Mouse (Mus musculus): ENCODE measurements around the gene Kansl1. TPM values are rescaled to one million over a fixed set of nuclear protein-coding genes. Genes with fewer than 3 reads are reported as not detected.

Kansl1 gene
- polyA plus RNA-seq, 1 experiment from 2014 or later = 26.3 TPM

GRCm38 (mm10) chr11:104329185-104329926, 139.3 kb downstream of the Kansl1 start:
- Histone ChIP-seq H3K36me3 (ENCODE audit: control insufficient read depth, insufficient read depth, low read length) (peaks cover 47% of the 10 kb centered on the region), H3K4me3 (ENCODE audit: low read depth, low read length) (no peak overlapping the region), H3K9me3 (replicated peaks; ENCODE audit: control insufficient read depth, low read length) (no peaks in the 10 kb centered on the region), H3K27ac (ENCODE audit: low read depth, low read length) (no peak overlapping the region), H3K9ac (ENCODE audit: low read length) (no peak overlapping the region), H3K4me1 (ENCODE audit: control insufficient read depth, insufficient read depth, low read length) (no peaks in the 10 kb centered on the region), H3K27me3 (replicated peaks; ENCODE audit: control insufficient read depth, insufficient read depth, low read length) (no peaks in the 10 kb centered on the region), H3K4me2 (ENCODE audit: low read length) (no peak overlapping the region)
- no peak for DNase-seq (ENCODE audit: low spot score)
- WGBS = 87% methylated on average over 11 of the region's 11 CpGs
- ATAC-seq = no peak

GRCm38 (mm10) chr11:104327946-104328345, 140.7 kb downstream of the Kansl1 start:
- DNase-seq (ENCODE audit: low spot score) = no peak

GRCm38 (mm10) chr11:104327462-104327861, 141.2 kb downstream of the Kansl1 start:
- 90% methylated on average over 1 of the region's 1 CpGs for WGBS
- Histone ChIP-seq H3K9me3 (replicated peaks; ENCODE audit: control insufficient read depth, low read length) (no peaks in the 10 kb centered on the region), H3K36me3 (ENCODE audit: control insufficient read depth, insufficient read depth, low read length) (peaks cover 31% of the 10 kb centered on the region), H3K27me3 (replicated peaks; ENCODE audit: control insufficient read depth, insufficient read depth, low read length) (no peaks in the 10 kb centered on the region), H3K4me1 (ENCODE audit: control insufficient read depth, insufficient read depth, low read length) (no peaks in the 10 kb centered on the region), H3K27ac (ENCODE audit: low read depth, low read length) (no peak overlapping the region), H3K9ac (ENCODE audit: low read length) (no peak overlapping the region), H3K4me2 (ENCODE audit: low read length) (no peak overlapping the region), H3K4me3 (ENCODE audit: low read depth, low read length) (no peak overlapping the region)
- DNase-seq (ENCODE audit: low spot score) (no peak), ATAC-seq (no peak)

More at GRCm38 (mm10) chr11:104327946-104328345, 140.7 kb downstream of the Kansl1 start:
- Histone ChIP-seq H3K27me3 (replicated peaks; ENCODE audit: control insufficient read depth, insufficient read depth, low read length) (no peaks in the 10 kb centered on the region), H3K4me1 (ENCODE audit: control insufficient read depth, insufficient read depth, low read length) (no peaks in the 10 kb centered on the region), H3K4me3 (ENCODE audit: low read depth, low read length) (no peak overlapping the region), H3K9ac (ENCODE audit: low read length) (no peak overlapping the region), H3K9me3 (replicated peaks; ENCODE audit: control insufficient read depth, low read length) (no peaks in the 10 kb centered on the region), H3K4me2 (ENCODE audit: low read length) (no peak overlapping the region), H3K27ac (ENCODE audit: low read depth, low read length) (no peak overlapping the region), H3K36me3 (ENCODE audit: control insufficient read depth, insufficient read depth, low read length) (peaks cover 35% of the 10 kb centered on the region)
- ATAC-seq = no peak
- WGBS = 91% methylated on average over 6 of the region's 6 CpGs

GRCm38 (mm10) chr11:104322142-104322541, 146.5 kb downstream of the Kansl1 start:
- H3K4me2 ChIP-seq (ENCODE audit: low read length) = no peak overlapping the region
- H3K4me1 ChIP-seq (ENCODE audit: control insufficient read depth, insufficient read depth, low read length) = peaks cover 8% of the 10 kb centered on the region
- H3K4me3 ChIP-seq (ENCODE audit: low read depth, low read length) = no peak overlapping the region
- WGBS = 33% methylated on average over 4 of the region's 4 CpGs
- H3K27me3 ChIP-seq (replicated peaks; ENCODE audit: control insufficient read depth, insufficient read depth, low read length) = no peaks in the 10 kb centered on the region
- H3K9ac ChIP-seq (ENCODE audit: low read length) = no peak overlapping the region
- H3K36me3 ChIP-seq (ENCODE audit: control insufficient read depth, insufficient read depth, low read length) = peaks cover 7% of the 10 kb centered on the region; the same call in 1 of the 2 replicates
- H3K9me3 ChIP-seq (replicated peaks; ENCODE audit: control insufficient read depth, low read length) = no peaks in the 10 kb centered on the region
- DNase-seq (ENCODE audit: low spot score) (no peak), ATAC-seq (no peak)
- no peak overlapping the region for H3K27ac ChIP-seq (ENCODE audit: low read depth, low read length)

GRCm38 (mm10) chr11:104320511-104320910, 148.2 kb downstream of the Kansl1 start:
- Histone ChIP-seq H3K4me2 (ENCODE audit: low read length) (no peak overlapping the region), H3K4me3 (ENCODE audit: low read depth, low read length) (no peak overlapping the region), H3K9ac (ENCODE audit: low read length) (no peak overlapping the region), H3K36me3 (ENCODE audit: control insufficient read depth, insufficient read depth, low read length) (peaks cover 14% of the 10 kb centered on the region; the same call in 1 of the 2 replicates), H3K4me1 (ENCODE audit: control insufficient read depth, insufficient read depth, low read length) (peaks cover 8% of the 10 kb centered on the region), H3K27me3 (replicated peaks; ENCODE audit: control insufficient read depth, insufficient read depth, low read length) (no peaks in the 10 kb centered on the region), H3K27ac (ENCODE audit: low read depth, low read length) (no peak overlapping the region), H3K9me3 (replicated peaks; ENCODE audit: control insufficient read depth, low read length) (no peaks in the 10 kb centered on the region)
- WGBS = 67% methylated on average over 5 of the region's 5 CpGs
- ATAC-seq (no peak), DNase-seq (ENCODE audit: low spot score) (no peak)

GRCm38 (mm10) chr11:104318940-104319781, 149.5 kb downstream of the Kansl1 start:
- Histone ChIP-seq H3K4me3 (ENCODE audit: low read depth, low read length) (peak overlapping the region; percentile 23), H3K4me2 (ENCODE audit: low read length) (peak overlapping the region; percentile 53), H3K4me1 (ENCODE audit: control insufficient read depth, insufficient read depth, low read length) (peaks cover 8% of the 10 kb centered on the region), H3K9me3 (replicated peaks; ENCODE audit: control insufficient read depth, low read length) (no peaks in the 10 kb centered on the region), H3K9ac (ENCODE audit: low read length) (peak overlapping the region; percentile 54; the same call in 1 of the 2 replicates), H3K36me3 (ENCODE audit: control insufficient read depth, insufficient read depth, low read length) (peaks cover 14% of the 10 kb centered on the region; the same call in 1 of the 2 replicates), H3K27me3 (replicated peaks; ENCODE audit: control insufficient read depth, insufficient read depth, low read length) (no peaks in the 10 kb centered on the region), H3K27ac (ENCODE audit: low read depth, low read length) (peak overlapping the region; percentile 3; the same call in 1 of the 2 replicates)
- ATAC-seq (peak; percentile 64), DNase-seq (ENCODE audit: low spot score) (peak; percentile 77)
- 1% methylated on average over 24 of the region's 24 CpGs for WGBS

GRCm38 (mm10) chr11:104317631-104318030, 151.0 kb downstream of the Kansl1 start:
- peaks cover 19% of the 10 kb centered on the region; the same call in 1 of the 2 replicates for H3K36me3 ChIP-seq (ENCODE audit: control insufficient read depth, insufficient read depth, low read length)
- no peaks in the 10 kb centered on the region for H3K9me3 ChIP-seq (replicated peaks; ENCODE audit: control insufficient read depth, low read length)
- no peak overlapping the region for H3K9ac ChIP-seq (ENCODE audit: low read length)
- ATAC-seq (no peak), DNase-seq (ENCODE audit: low spot score) (no peak)
- H3K4me3 ChIP-seq (ENCODE audit: low read depth, low read length) = no peak overlapping the region
- peaks cover 8% of the 10 kb centered on the region for H3K4me1 ChIP-seq (ENCODE audit: control insufficient read depth, insufficient read depth, low read length)
- H3K4me2 ChIP-seq (ENCODE audit: low read length) = no peak overlapping the region
- no peak overlapping the region for H3K27ac ChIP-seq (ENCODE audit: low read depth, low read length)
- H3K27me3 ChIP-seq (replicated peaks; ENCODE audit: control insufficient read depth, insufficient read depth, low read length) = no peaks in the 10 kb centered on the region
- 87% methylated on average over 3 of the region's 3 CpGs for WGBS

GRCm38 (mm10) chr11:104316685-104317400, 151.8 kb downstream of the Kansl1 start:
- 79% methylated on average over 16 of the region's 16 CpGs for WGBS
- no peak for ATAC-seq
- Histone ChIP-seq H3K4me3 (ENCODE audit: low read depth, low read length) (no peak overlapping the region), H3K27ac (ENCODE audit: low read depth, low read length) (no peak overlapping the region), H3K36me3 (ENCODE audit: control insufficient read depth, insufficient read depth, low read length) (peaks cover 18% of the 10 kb centered on the region; the same call in 1 of the 2 replicates), H3K9ac (ENCODE audit: low read length) (no peak overlapping the region), H3K4me2 (ENCODE audit: low read length) (no peak overlapping the region), H3K4me1 (ENCODE audit: control insufficient read depth, insufficient read depth, low read length) (peaks cover 8% of the 10 kb centered on the region), H3K27me3 (replicated peaks; ENCODE audit: control insufficient read depth, insufficient read depth, low read length) (no peaks in the 10 kb centered on the region), H3K9me3 (replicated peaks; ENCODE audit: control insufficient read depth, low read length) (no peaks in the 10 kb centered on the region)
- no peak for DNase-seq (ENCODE audit: low spot score)
